Mouse (Mus musculus) forebrain, embryonic 12.5 days (tissue): Measurements from ENCODE around the gene Nlrx1. TPM values are rescaled to one million over a fixed set of nuclear protein-coding genes. Genes with fewer than 3 reads are reported as not detected.

Experiments
- ATAC-seq: fragments of 200-750 bp; cut with Nextera tagmentation; 2 replicates; pipeline ENCODE4 v1.8.0; 2017; ENCODE audit warnings: moderate TSS enrichment; ENCODE audit not compliant: low FRiP score
- H3K27ac ChIP-seq: fragments of 300-500 bp; sonication (generic); 2 replicates; pipeline ENCODE4 v1.5.1; 2016; ENCODE audit warnings: mild to moderate bottlenecking
- H3K27me3 ChIP-seq: fragments of 300-500 bp; sonication (generic); 2 replicates; pipeline ENCODE4 v1.6.1; 2016; ENCODE audit warnings: mild to moderate bottlenecking
- H3K36me3 ChIP-seq: fragments of 300-500 bp; sonication (generic); replicated peaks from 2 replicates; pipeline ENCODE4 v1.6.1; 2016; ENCODE audit warnings: mild to moderate bottlenecking
- H3K4me1 ChIP-seq: fragments of 300-500 bp; sonication (generic); 2 replicates; pipeline ENCODE4 v1.6.1; 2016
- H3K4me2 ChIP-seq: fragments of 300-500 bp; sonication (generic); 2 replicates; pipeline ENCODE4 v1.6.1; 2016; ENCODE audit warnings: mild to moderate bottlenecking, moderate library complexity
- H3K4me3 ChIP-seq: fragments of 300-500 bp; sonication (generic); replicated peaks from 2 replicates; pipeline ENCODE4 v1.5.1; 2016; ENCODE audit warnings: mild to moderate bottlenecking
- H3K9ac ChIP-seq: fragments of 300-500 bp; sonication (generic); 2 replicates; pipeline ENCODE4 v1.6.1; 2016; ENCODE audit warnings: mild to moderate bottlenecking
- H3K9me3 ChIP-seq: fragments of 300-500 bp; sonication (generic); 2 replicates; pipeline ENCODE4 v1.6.1; 2016
- WGBS: fragments of 180-500 bp; shearing (Covaris S2); methylation state at CpG from one replicate; pipeline ENCODE4 v1.1.7; 2016; 5-methylcytosine and 5-hydroxymethylcytosine counted together
- polyA plus RNA-seq: library from polyadenylated mRNA; unstranded; fragments of >200 nt; fragmentation: Nextera tagmentation; extraction: Ambion mirVana; gene quantifications from 2 replicates; pipeline ENCODE4 v1.2.1, GENCODE M21; 2016

Gene Nlrx1
- polyA plus RNA-seq, 1 experiment from 2014 or later: 5.2 TPM

DNA sequence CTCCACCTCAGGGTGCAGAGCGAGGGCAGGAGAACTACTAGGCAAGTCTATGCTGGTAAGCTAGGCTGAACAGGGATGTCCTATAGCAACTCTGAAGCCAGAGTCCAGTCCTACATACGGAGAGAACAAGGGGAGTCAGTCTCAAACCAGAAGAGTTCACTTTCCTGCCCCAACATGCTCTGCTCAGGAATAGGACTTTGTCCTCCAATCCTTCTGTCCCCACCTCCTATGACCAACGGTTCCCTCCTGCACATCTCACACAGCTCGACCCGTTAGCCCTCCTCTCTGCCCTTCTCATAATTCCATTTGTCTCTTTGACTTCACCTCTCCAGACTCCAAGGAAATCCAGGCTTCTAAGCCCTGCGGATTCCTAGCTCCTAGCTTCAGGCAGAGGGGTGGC is 20.5 kb downstream of the Nlrx1 start:
- peaks cover 20% of the 10 kb centered on the region; the same call in 1 of the 2 replicates for H3K4me1 ChIP-seq
- no peak overlapping the region for H3K27ac ChIP-seq
- peaks cover 17% of the 10 kb centered on the region; the same call in 1 of the 2 replicates for H3K27me3 ChIP-seq
- no peak for ATAC-seq
- H3K4me3 ChIP-seq: no peak overlapping the region
- no peaks in the 10 kb centered on the region for H3K9me3 ChIP-seq
- H3K4me2 ChIP-seq: no peak overlapping the region
- no peak overlapping the region for H3K9ac ChIP-seq
- no peaks in the 10 kb centered on the region for H3K36me3 ChIP-seq
- WGBS: 79% methylated on average over 6 of the region's 6 CpGs

DNA sequence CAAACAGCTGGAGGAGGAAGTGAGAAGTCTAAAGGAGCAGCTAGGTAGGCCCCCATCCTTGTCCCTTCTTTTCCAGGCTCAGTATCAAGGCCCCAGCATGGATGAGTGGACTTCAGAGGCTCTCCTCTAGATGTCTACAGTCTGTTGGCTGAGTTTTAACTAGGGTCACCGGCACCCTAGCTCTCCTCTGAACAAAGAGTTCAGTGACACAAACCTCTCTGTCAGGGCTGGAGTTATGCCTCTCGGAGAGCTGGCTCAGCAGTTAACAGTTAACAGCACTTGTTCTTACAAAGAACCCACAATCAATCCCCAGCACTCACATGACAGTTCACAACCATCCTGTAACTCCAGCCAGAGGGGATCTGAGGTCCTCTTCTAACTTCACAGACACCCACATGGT is 24.8 kb downstream of the Nlrx1 start:
- no peak for ATAC-seq
- WGBS: 61% methylated on average over 2 of the region's 2 CpGs
- Histone ChIP-seq H3K4me2 (no peak overlapping the region), H3K4me1 (no peaks in the 10 kb centered on the region), H3K9ac (no peak overlapping the region), H3K9me3 (no peaks in the 10 kb centered on the region), H3K36me3 (no peaks in the 10 kb centered on the region), H3K4me3 (no peak overlapping the region), H3K27ac (no peak overlapping the region), H3K27me3 (peaks cover 5% of the 10 kb centered on the region; the same call in 1 of the 2 replicates)

DNA sequence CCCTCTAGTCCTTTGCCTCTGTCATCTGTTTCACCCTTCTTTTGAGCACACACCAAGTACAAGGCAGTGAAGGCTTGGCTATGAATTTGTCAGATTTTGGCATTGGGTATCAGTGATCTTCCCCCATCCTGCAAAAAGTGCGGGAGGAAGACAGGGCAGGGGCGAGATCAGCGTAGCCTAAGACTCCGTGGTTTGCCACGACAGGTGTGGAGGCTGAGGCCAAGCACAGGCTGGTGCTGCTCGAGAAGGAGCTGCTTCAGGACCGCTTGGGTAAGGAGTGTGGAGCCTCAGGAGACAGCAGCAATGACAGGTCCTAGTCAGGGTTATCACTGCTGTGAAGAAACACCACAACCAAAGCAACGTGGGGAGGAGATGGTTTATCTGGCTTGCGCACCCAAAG is 27.0 kb downstream of the Nlrx1 start:
- no peak overlapping the region for H3K27ac ChIP-seq
- no peak for ATAC-seq
- H3K27me3 ChIP-seq: no peaks in the 10 kb centered on the region
- H3K4me2 ChIP-seq: no peak overlapping the region
- H3K4me1 ChIP-seq: no peaks in the 10 kb centered on the region
- H3K9ac ChIP-seq: no peak overlapping the region
- H3K36me3 ChIP-seq: no peaks in the 10 kb centered on the region
- H3K4me3 ChIP-seq: no peak overlapping the region
- H3K9me3 ChIP-seq: no peaks in the 10 kb centered on the region
- WGBS: 78% methylated on average over 9 of the region's 9 CpGs

DNA sequence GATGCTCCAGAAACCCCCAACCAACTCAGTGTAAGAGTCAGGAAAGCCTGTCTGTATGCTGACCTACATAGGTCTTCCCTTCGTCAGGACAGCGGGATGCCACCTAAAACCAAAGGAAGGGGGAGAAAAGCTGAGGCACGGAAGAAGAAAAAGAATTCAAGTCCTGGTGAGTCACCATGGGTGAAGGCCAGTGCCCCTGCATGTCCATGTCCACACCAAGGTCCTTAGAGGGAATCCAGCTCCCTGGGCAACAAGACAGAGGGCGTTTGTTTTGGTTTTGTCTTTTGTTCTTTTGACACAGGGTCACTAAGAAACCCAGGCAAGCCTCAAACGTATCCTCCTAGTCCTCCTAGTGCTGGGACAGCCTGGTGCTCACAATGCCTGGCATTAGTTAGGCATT is 27.5 kb downstream of the Nlrx1 start:
- H3K27ac ChIP-seq: no peak overlapping the region
- 47% methylated on average over 5 of the region's 5 CpGs for WGBS
- no peaks in the 10 kb centered on the region for H3K36me3 ChIP-seq
- no peak overlapping the region for H3K4me2 ChIP-seq
- no peaks in the 10 kb centered on the region for H3K9me3 ChIP-seq
- no peak overlapping the region for H3K9ac ChIP-seq
- ATAC-seq: no peak
- H3K4me3 ChIP-seq: no peak overlapping the region
- no peaks in the 10 kb centered on the region for H3K27me3 ChIP-seq
- H3K4me1 ChIP-seq: no peaks in the 10 kb centered on the region

- H3K9ac ChIP-seq: no peak within 1 kb of the TSS
- H3K27ac ChIP-seq: no peak within 1 kb of the TSS
- no peaks in the 10 kb centered on the region for H3K27me3 ChIP-seq
- 54% methylated on average over 2 of the region's 2 CpGs for WGBS
- no peak for ATAC-seq
- H3K4me3 ChIP-seq: no peak within 1 kb of the TSS
- no peak within 1 kb of the TSS for H3K4me2 ChIP-seq
- H3K36me3 ChIP-seq: no peaks in the 10 kb centered on the region
- H3K9me3 ChIP-seq: no peaks in the 10 kb centered on the region
- no peaks in the 10 kb centered on the region for H3K4me1 ChIP-seq
These were observed 28.0 kb downstream of the Nlrx1 start, which contains the start of gene Ccdc153 for GRCm38 (mm10) chr9:44240399-44240798. TSS of gene Ccdc153 (plus strand) at chr9:44240676.

DNA sequence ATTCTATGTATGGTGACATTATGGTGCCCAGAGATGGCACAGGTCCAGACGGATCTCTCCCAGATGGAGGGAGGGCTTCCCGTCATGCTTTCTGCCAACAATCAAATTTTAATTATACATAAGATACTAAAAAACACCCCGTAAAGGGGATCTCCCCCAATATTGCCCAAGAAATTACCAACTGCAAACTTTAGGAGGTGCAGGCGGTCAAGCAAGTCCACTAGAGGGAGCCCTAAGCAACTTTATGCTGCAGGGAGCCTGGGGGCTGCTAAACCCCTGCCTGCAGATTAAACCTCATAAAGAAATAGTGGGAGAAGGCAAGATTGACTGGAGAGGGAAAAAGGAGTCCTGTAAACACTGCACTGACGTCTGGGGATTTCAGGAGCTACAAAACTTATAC is 29.0 kb downstream of the Nlrx1 start:
- Histone ChIP-seq H3K9me3 (no peaks in the 10 kb centered on the region), H3K9ac (no peak overlapping the region), H3K4me3 (no peak overlapping the region), H3K27ac (no peak overlapping the region), H3K36me3 (no peaks in the 10 kb centered on the region), H3K27me3 (no peaks in the 10 kb centered on the region), H3K4me1 (peaks cover 5% of the 10 kb centered on the region; the same call in 1 of the 2 replicates), H3K4me2 (no peak overlapping the region)
- WGBS: 13% methylated on average over 5 of the region's 5 CpGs
- ATAC-seq: 0 out of 2 replicates have a peak, but pooled peaks have one; percentile 41

- H3K36me3 ChIP-seq: no peaks in the 10 kb centered on the region
- no peak overlapping the region for H3K9ac ChIP-seq
- H3K4me3 ChIP-seq: no peak overlapping the region
- no peak for ATAC-seq
- WGBS: 79% methylated on average over 17 of the region's 17 CpGs
- peaks cover 6% of the 10 kb centered on the region; the same call in 1 of the 2 replicates for H3K4me1 ChIP-seq
- H3K27ac ChIP-seq: no peak overlapping the region
- no peaks in the 10 kb centered on the region for H3K9me3 ChIP-seq
- H3K4me2 ChIP-seq: no peak overlapping the region
- no peaks in the 10 kb centered on the region for H3K27me3 ChIP-seq
These were observed 29.8 kb downstream of the Nlrx1 start for GRCm38 (mm10) chr9:44238501-44239190.

DNA sequence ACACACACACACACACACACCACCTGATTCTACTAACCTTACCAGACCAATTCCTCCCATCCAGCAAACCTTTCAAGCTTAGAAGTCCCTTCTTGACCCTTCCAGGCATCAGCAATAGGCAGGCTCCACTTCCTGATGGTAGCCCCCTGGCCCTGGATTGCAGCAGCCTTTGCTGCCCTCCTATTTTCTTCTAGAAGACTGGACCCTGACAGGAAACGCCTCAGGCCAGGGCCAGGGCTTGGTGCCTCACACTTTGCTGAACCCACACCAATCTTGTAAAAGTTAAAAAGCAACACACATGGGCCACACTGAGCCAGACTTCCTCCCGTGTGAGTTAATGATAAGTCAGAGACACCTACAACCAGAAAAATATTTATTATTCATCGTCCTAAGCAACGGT is 31.3 kb downstream of the Nlrx1 start:
- 82% methylated on average over 4 of the region's 4 CpGs for WGBS
- H3K36me3 ChIP-seq: no peaks in the 10 kb centered on the region
- H3K27me3 ChIP-seq: no peaks in the 10 kb centered on the region
- ATAC-seq: no peak
- peaks cover 13% of the 10 kb centered on the region for H3K4me1 ChIP-seq
- H3K4me3 ChIP-seq: no peak overlapping the region
- H3K9ac ChIP-seq: no peak overlapping the region
- no peaks in the 10 kb centered on the region for H3K9me3 ChIP-seq
- H3K27ac ChIP-seq: no peak overlapping the region
- H3K4me2 ChIP-seq: no peak overlapping the region

- Histone ChIP-seq H3K4me1 (peaks cover 18% of the 10 kb centered on the region), H3K27ac (no peak overlapping the region), H3K27me3 (no peaks in the 10 kb centered on the region), H3K36me3 (no peaks in the 10 kb centered on the region), H3K4me3 (no peak overlapping the region), H3K4me2 (no peak overlapping the region), H3K9me3 (no peaks in the 10 kb centered on the region), H3K9ac (no peak overlapping the region)
- no peak for ATAC-seq
- 63% methylated on average over 4 of the region's 4 CpGs for WGBS
These were observed 31.8 kb downstream of the Nlrx1 start for GRCm38 (mm10) chr9:44236601-44237000.

GRCm38 (mm10) chr9:44234479-44235427 is 33.6 kb downstream of the Nlrx1 start:
- 25% methylated on average over 19 of the region's 19 CpGs for WGBS
- ATAC-seq: peak; percentile 45
- Histone ChIP-seq H3K27ac (no peak overlapping the region), H3K36me3 (no peaks in the 10 kb centered on the region), H3K4me3 (peak overlapping the region; percentile 86), H3K9ac (0 out of 2 replicates have a peak overlapping the region, but pooled peaks have one; percentile 7), H3K27me3 (no peaks in the 10 kb centered on the region), H3K4me1 (peaks cover 25% of the 10 kb centered on the region), H3K9me3 (no peaks in the 10 kb centered on the region), H3K4me2 (peak overlapping the region; percentile 66)

DNA sequence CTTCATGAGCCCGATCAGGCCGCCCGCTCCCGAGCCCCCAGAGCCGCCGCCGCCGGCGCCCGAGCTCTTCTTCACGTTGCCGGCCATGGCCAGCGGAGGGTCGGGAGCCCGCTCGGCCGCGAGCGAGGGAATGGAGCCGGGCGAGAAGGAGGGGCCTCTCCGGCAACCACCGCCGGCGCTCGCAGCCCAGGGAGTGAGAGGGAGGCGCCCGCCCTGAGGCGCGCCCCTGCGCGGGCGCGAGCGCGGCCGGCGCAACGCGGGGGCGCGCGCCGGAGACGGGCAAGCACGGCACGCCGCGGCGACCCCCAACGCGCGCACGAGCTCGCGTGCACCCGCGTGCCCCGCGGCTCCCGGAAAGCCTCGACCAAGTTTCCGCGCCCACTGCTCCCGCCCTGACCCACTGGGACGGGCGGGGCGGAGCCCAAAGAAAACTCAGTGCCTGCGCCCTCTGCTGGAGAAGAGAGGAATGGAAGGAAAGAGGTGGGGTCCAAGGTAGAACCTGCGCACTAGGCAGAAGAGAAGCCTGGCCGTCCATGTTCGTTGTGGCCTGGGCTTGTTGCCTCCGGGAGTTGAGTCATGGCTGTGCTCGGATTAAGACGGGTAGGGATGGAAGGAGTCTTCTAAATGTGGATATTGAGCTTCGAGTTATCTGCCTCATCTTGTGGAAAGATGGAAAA is 34.5 kb downstream of the Nlrx1 start, which contains the start of gene Cbl:
Cbl (minus strand) TSS at position 248 of the 677 bp plus-strand sequence.
- H3K27ac ChIP-seq: peak within 1 kb of the TSS; percentile 96
- peak within 1 kb of the TSS; percentile 86 for H3K4me3 ChIP-seq
- H3K27me3 ChIP-seq: no peaks in the 10 kb centered on the region
- H3K36me3 ChIP-seq: no peaks in the 10 kb centered on the region
- H3K4me2 ChIP-seq: peak within 1 kb of the TSS; percentile 66
- under 1% methylated on average over 67 of the region's 76 CpGs for WGBS
- peak; percentile 94 for ATAC-seq
- H3K9me3 ChIP-seq: no peaks in the 10 kb centered on the region
- peaks cover 25% of the 10 kb centered on the region for H3K4me1 ChIP-seq
- H3K9ac ChIP-seq: peak within 1 kb of the TSS; percentile 95
